Mouse (Mus musculus) midbrain, postnatal 0 days (tissue): Measurements from ENCODE around the gene Rtn4r. TPM values are rescaled to one million over a fixed set of nuclear protein-coding genes. Genes with fewer than 3 reads are reported as not detected.
"Not testable (repeated sequence)": the region's sequence is repeated elsewhere in the genome, so short reads cannot be mapped to it uniquely, and the experiment has no call there.

Experiments used
- ATAC-seq: fragments of 200-750 bp; cut with Nextera tagmentation; 2 replicates; pipeline ENCODE4 v1.8.0; 2017; ENCODE audit warnings: moderate number of reproducible peaks, mild to moderate bottlenecking, moderate TSS enrichment, moderate library complexity; ENCODE audit not compliant: low FRiP score
- DNase-seq: peaks from one replicate; pipeline ENCODE4 v3.0.0-alpha.2; 2015; ENCODE audit warnings: low spot score
- H3K27ac ChIP-seq: fragments of 300-500 bp; sonication (generic); 2 replicates; pipeline ENCODE4 v1.5.1; 2014; ENCODE audit warnings: low read depth, mild to moderate bottlenecking, low read length, mixed read lengths
- H3K27me3 ChIP-seq: fragments of 300-500 bp; sonication (generic); 2 replicates; pipeline ENCODE4 v1.6.1; 2014; ENCODE audit warnings: low read length, control low read depth, mixed read lengths; ENCODE audit not compliant: insufficient read depth
- H3K36me3 ChIP-seq: fragments of 300-500 bp; sonication (generic); 2 replicates; pipeline ENCODE4 v1.6.1; 2014; ENCODE audit warnings: low read length, control low read depth, mixed read lengths; ENCODE audit not compliant: insufficient read depth
- H3K4me1 ChIP-seq: fragments of 300-500 bp; sonication (generic); 2 replicates; pipeline ENCODE4 v1.6.1; 2014; ENCODE audit warnings: mild to moderate bottlenecking, control low read depth, antibody characterized with exemption, low read length, mixed read lengths; ENCODE audit not compliant: insufficient read depth
- H3K4me2 ChIP-seq: fragments of 300-500 bp; sonication (generic); 2 replicates; pipeline ENCODE4 v1.6.1; 2014; ENCODE audit warnings: low read depth, mild to moderate bottlenecking, low read length, mixed read lengths; ENCODE audit not compliant: poor library complexity, severe bottlenecking
- H3K4me3 ChIP-seq: fragments of 300-500 bp; sonication (generic); 2 replicates; pipeline ENCODE4 v1.5.1; 2014; ENCODE audit warnings: low read depth, mild to moderate bottlenecking, low read length, moderate library complexity
- H3K9ac ChIP-seq: fragments of 300-500 bp; sonication (generic); replicated peaks from 2 replicates; pipeline ENCODE4 v1.6.1; 2014; ENCODE audit warnings: mild to moderate bottlenecking, low read length, moderate library complexity, mixed read lengths; ENCODE audit not compliant: poor library complexity, severe bottlenecking
- H3K9me3 ChIP-seq: fragments of 300-500 bp; sonication (generic); 2 replicates; pipeline ENCODE4 v1.6.1; 2016; ENCODE audit warnings: low read length, control low read depth
- CTCF ChIP-seq: IDR thresholded peaks from 2 replicates; pipeline ENCODE4 v1.5.1; 2016; ENCODE audit warnings: antibody characterized with exemption, mild to moderate bottlenecking
- WGBS: fragments of 180-500 bp; shearing (Covaris S2); extraction: QIAGEN DNeasy Blood & Tissue Kit; methylation state at CpG from one replicate; pipeline ENCODE4 v1.1.7; 2014; 5-methylcytosine and 5-hydroxymethylcytosine counted together
- polyA plus RNA-seq: library from polyadenylated mRNA; unstranded; fragments of >200 nt; fragmentation: Nextera tagmentation; extraction: Ambion mirVana; gene quantifications from 2 replicates; pipeline ENCODE4 v1.2.1, GENCODE M21; 2015
- total RNA-seq: library from RNA; depleted of rRNA; stranded (reverse); fragments of >200 nt; gene quantifications from 2 replicates; pipeline ENCODE4 v1.2.3, GENCODE M21; 2014

Gene Rtn4r
- total and polyA plus RNA-seq, 2 experiments from 2014 or later = 32.3 to 71.7 TPM

GRCm38 (mm10) chr16:18185715-18186449 is 58.4 kb downstream of the Rtn4r start:
- no peak for ATAC-seq
- 90% methylated on average over 8 of the region's 8 CpGs for WGBS
- no peak for DNase-seq

GRCm38 (mm10) chr16:18186798-18187197 is 59.4 kb downstream of the Rtn4r start:
- 82% methylated on average over 4 of the region's 4 CpGs for WGBS
- no peak for TF ChIP-seq CTCF
- H3K27ac ChIP-seq = no peak overlapping the region
- no peaks in the 10 kb centered on the region for H3K9me3 ChIP-seq
- H3K4me2 ChIP-seq = no peak overlapping the region
- DNase-seq (peak; percentile 34), ATAC-seq (no peak)
- no peak overlapping the region for H3K4me3 ChIP-seq
- no peaks in the 10 kb centered on the region for H3K27me3 ChIP-seq
- no peak overlapping the region for H3K9ac ChIP-seq
- H3K36me3 ChIP-seq = no peaks in the 10 kb centered on the region
- no peaks in the 10 kb centered on the region for H3K4me1 ChIP-seq

More at GRCm38 (mm10) chr16:18185715-18186449, 58.4 kb downstream of the Rtn4r start:
- no peak overlapping the region for H3K27ac ChIP-seq
- no peaks in the 10 kb centered on the region for H3K9me3 ChIP-seq
- H3K27me3 ChIP-seq = no peaks in the 10 kb centered on the region
- H3K4me3 ChIP-seq = no peak overlapping the region
- H3K36me3 ChIP-seq = no peaks in the 10 kb centered on the region
- TF ChIP-seq CTCF = no peak
- no peak overlapping the region for H3K9ac ChIP-seq
- no peaks in the 10 kb centered on the region for H3K4me1 ChIP-seq
- no peak overlapping the region for H3K4me2 ChIP-seq

- Histone ChIP-seq H3K9ac (no peak overlapping the region), H3K9me3 (no peaks in the 10 kb centered on the region)
- WGBS = 91% methylated on average over 3 of the region's 3 CpGs
These were observed 59.8 kb downstream of the Rtn4r start for GRCm38 (mm10) chr16:18187221-18187620.

GRCm38 (mm10) chr16:18191006-18191405 is 63.6 kb downstream of the Rtn4r start:
- Histone ChIP-seq H3K27ac (no peak overlapping the region), H3K36me3 (no peaks in the 10 kb centered on the region), H3K27me3 (no peaks in the 10 kb centered on the region), H3K4me1 (peaks cover 5% of the 10 kb centered on the region; the same call in 1 of the 2 replicates), H3K9me3 (no peaks in the 10 kb centered on the region), H3K9ac (no peak overlapping the region), H3K4me3 (no peak overlapping the region), H3K4me2 (no peak overlapping the region)
- ATAC-seq = no peak
- DNase-seq = no peak
- no peak for TF ChIP-seq CTCF
- 81% methylated on average over 2 of the region's 2 CpGs for WGBS

More at GRCm38 (mm10) chr16:18187221-18187620, 59.8 kb downstream of the Rtn4r start:
- Histone ChIP-seq H3K4me1 (no peaks in the 10 kb centered on the region), H3K36me3 (no peaks in the 10 kb centered on the region), H3K4me3 (no peak overlapping the region), H3K4me2 (no peak overlapping the region), H3K27me3 (no peaks in the 10 kb centered on the region), H3K27ac (no peak overlapping the region)
- TF ChIP-seq CTCF = no peak
- ATAC-seq (no peak), DNase-seq (no peak)

GRCm38 (mm10) chr16:18194208-18194985 is 67.0 kb downstream of the Rtn4r start:
- Histone ChIP-seq H3K36me3 (no peaks in the 10 kb centered on the region), H3K4me1 (peaks cover 5% of the 10 kb centered on the region; the same call in 1 of the 2 replicates), H3K27me3 (no peaks in the 10 kb centered on the region; the same call in 1 of the 2 replicates), H3K4me2 (no peak overlapping the region), H3K4me3 (no peak overlapping the region), H3K27ac (no peak overlapping the region), H3K9me3 (no peaks in the 10 kb centered on the region), H3K9ac (no peak overlapping the region)
- no peak; the same call in 1 of the 2 replicates for ATAC-seq
- 70% methylated on average over 15 of the region's 15 CpGs for WGBS
- no peak for DNase-seq
- no peak for TF ChIP-seq CTCF

GRCm38 (mm10) chr16:18195068-18195467 is 67.6 kb downstream of the Rtn4r start:
- no peak for DNase-seq
- H3K9me3 ChIP-seq = no peaks in the 10 kb centered on the region
- 58% methylated on average over 5 of the region's 5 CpGs for WGBS
- no peaks in the 10 kb centered on the region; the same call in 1 of the 2 replicates for H3K27me3 ChIP-seq
- peaks cover 5% of the 10 kb centered on the region; the same call in 1 of the 2 replicates for H3K4me1 ChIP-seq
- H3K27ac ChIP-seq = no peak overlapping the region
- TF ChIP-seq CTCF = no peak
- H3K36me3 ChIP-seq = no peaks in the 10 kb centered on the region
- H3K4me2 ChIP-seq = no peak overlapping the region
- no peak for ATAC-seq
- no peak overlapping the region for H3K9ac ChIP-seq
- H3K4me3 ChIP-seq = no peak overlapping the region

- not testable (repeated sequence) for ATAC-seq, H3K9ac ChIP-seq, H3K4me2 ChIP-seq, H3K36me3 ChIP-seq, H3K27me3 ChIP-seq, H3K9me3 ChIP-seq, H3K27ac ChIP-seq, DNase-seq, H3K4me1 ChIP-seq, H3K4me3 ChIP-seq
- 62% methylated on average over 3 of the region's 3 CpGs for WGBS
These were observed 68.1 kb downstream of the Rtn4r start for GRCm38 (mm10) chr16:18195561-18195960.
